Mouse (Mus musculus): ENCODE measurements around the gene Tmem131. TPM values are rescaled to one million over a fixed set of nuclear protein-coding genes. Genes with fewer than 3 reads are reported as not detected.

Gene Tmem131
- polyA plus RNA-seq, 1 experiment from 2014 or later = 21.7 TPM

DNA sequence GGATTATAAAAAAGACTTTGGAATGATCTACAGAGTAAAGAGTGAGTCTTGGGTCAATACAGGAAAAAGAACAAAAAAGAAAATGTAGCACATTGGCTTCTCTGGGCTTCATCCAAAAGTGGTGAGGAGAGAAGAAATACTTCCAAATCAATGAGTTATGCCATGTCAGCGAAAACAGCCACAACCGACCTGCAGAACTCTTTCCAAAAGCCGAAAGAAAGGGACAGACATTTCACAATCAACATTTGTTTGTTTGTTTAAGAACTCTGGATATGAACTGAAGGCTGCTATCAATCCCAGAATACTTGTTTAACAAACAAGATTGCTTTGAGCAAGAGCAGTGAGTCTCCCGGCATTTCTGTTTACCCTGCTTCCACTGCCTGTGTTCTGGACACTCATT is 33.3 kb upstream of the Tmem131 start:
- no peak overlapping the region for H3K9ac ChIP-seq
- no peaks in the 10 kb centered on the region for H3K9me3 ChIP-seq (ENCODE audit: control insufficient read depth, low read length)
- no peaks in the 10 kb centered on the region for H3K36me3 ChIP-seq (replicated peaks; ENCODE audit: control insufficient read depth, insufficient read depth)
- DNase-seq (ENCODE audit: low spot score) (no peak), ATAC-seq (ENCODE audit: low FRiP score) (no peak)
- no peak overlapping the region for H3K27ac ChIP-seq
- no peaks in the 10 kb centered on the region for H3K4me1 ChIP-seq (replicated peaks; ENCODE audit: control insufficient read depth, insufficient read depth, low read length)
- no peaks in the 10 kb centered on the region for H3K27me3 ChIP-seq (ENCODE audit: control insufficient read depth, insufficient read depth, low read length)
- no peak overlapping the region for H3K4me3 ChIP-seq (replicated peaks; ENCODE audit: low read length)
- H3K4me2 ChIP-seq (replicated peaks) = no peak overlapping the region
- 92% methylated on average over 4 of the region's 4 CpGs for WGBS

- ATAC-seq (ENCODE audit: low FRiP score) (no peak), DNase-seq (ENCODE audit: low spot score) (no peak)
- H3K9ac ChIP-seq = no peak overlapping the region
- H3K27ac ChIP-seq = no peak overlapping the region
- no peak overlapping the region for H3K4me3 ChIP-seq (replicated peaks; ENCODE audit: low read length)
- H3K4me1 ChIP-seq (replicated peaks; ENCODE audit: control insufficient read depth, insufficient read depth, low read length) = no peaks in the 10 kb centered on the region
- no peaks in the 10 kb centered on the region for H3K9me3 ChIP-seq (ENCODE audit: control insufficient read depth, low read length)
- WGBS = 94% methylated on average over 3 of the region's 3 CpGs
- H3K36me3 ChIP-seq (replicated peaks; ENCODE audit: control insufficient read depth, insufficient read depth) = no peaks in the 10 kb centered on the region
- H3K4me2 ChIP-seq (replicated peaks) = no peak overlapping the region
- no peaks in the 10 kb centered on the region for H3K27me3 ChIP-seq (ENCODE audit: control insufficient read depth, insufficient read depth, low read length)
These were observed 27.6 kb upstream of the Tmem131 start for GRCm38 (mm10) chr1:36970918-36971617.

GRCm38 (mm10) chr1:36965831-36966230 is 22.4 kb upstream of the Tmem131 start:
- WGBS = 90% methylated on average over 5 of the region's 5 CpGs
- ATAC-seq (ENCODE audit: low FRiP score) = no peak
- no peaks in the 10 kb centered on the region for H3K9me3 ChIP-seq (ENCODE audit: control insufficient read depth, low read length)

GRCm38 (mm10) chr1:36962379-36963176 is 19.1 kb upstream of the Tmem131 start:
- H3K9me3 ChIP-seq (ENCODE audit: control insufficient read depth, low read length) = no peaks in the 10 kb centered on the region
- no peaks in the 10 kb centered on the region for H3K36me3 ChIP-seq (replicated peaks; ENCODE audit: control insufficient read depth, insufficient read depth)
- no peak for DNase-seq (ENCODE audit: low spot score)
- no peak overlapping the region for H3K9ac ChIP-seq
- no peaks in the 10 kb centered on the region for H3K4me1 ChIP-seq (replicated peaks; ENCODE audit: control insufficient read depth, insufficient read depth, low read length)
- no peak overlapping the region for H3K4me2 ChIP-seq (replicated peaks)
- no peak overlapping the region for H3K27ac ChIP-seq
- ATAC-seq (ENCODE audit: low FRiP score) = no peak
- 65% methylated on average over 10 of the region's 10 CpGs for WGBS
- H3K4me3 ChIP-seq (replicated peaks; ENCODE audit: low read length) = no peak overlapping the region
- H3K27me3 ChIP-seq (ENCODE audit: control insufficient read depth, insufficient read depth, low read length) = no peaks in the 10 kb centered on the region

More at GRCm38 (mm10) chr1:36965831-36966230, 22.4 kb upstream of the Tmem131 start:
- no peak overlapping the region for H3K27ac ChIP-seq
- H3K4me3 ChIP-seq (replicated peaks; ENCODE audit: low read length) = no peak overlapping the region
- H3K4me1 ChIP-seq (replicated peaks; ENCODE audit: control insufficient read depth, insufficient read depth, low read length) = no peaks in the 10 kb centered on the region
- no peak overlapping the region for H3K4me2 ChIP-seq (replicated peaks)
- no peaks in the 10 kb centered on the region for H3K36me3 ChIP-seq (replicated peaks; ENCODE audit: control insufficient read depth, insufficient read depth)
- H3K27me3 ChIP-seq (ENCODE audit: control insufficient read depth, insufficient read depth, low read length) = no peaks in the 10 kb centered on the region
- no peak overlapping the region for H3K9ac ChIP-seq
- DNase-seq (ENCODE audit: low spot score) = no peak

DNA sequence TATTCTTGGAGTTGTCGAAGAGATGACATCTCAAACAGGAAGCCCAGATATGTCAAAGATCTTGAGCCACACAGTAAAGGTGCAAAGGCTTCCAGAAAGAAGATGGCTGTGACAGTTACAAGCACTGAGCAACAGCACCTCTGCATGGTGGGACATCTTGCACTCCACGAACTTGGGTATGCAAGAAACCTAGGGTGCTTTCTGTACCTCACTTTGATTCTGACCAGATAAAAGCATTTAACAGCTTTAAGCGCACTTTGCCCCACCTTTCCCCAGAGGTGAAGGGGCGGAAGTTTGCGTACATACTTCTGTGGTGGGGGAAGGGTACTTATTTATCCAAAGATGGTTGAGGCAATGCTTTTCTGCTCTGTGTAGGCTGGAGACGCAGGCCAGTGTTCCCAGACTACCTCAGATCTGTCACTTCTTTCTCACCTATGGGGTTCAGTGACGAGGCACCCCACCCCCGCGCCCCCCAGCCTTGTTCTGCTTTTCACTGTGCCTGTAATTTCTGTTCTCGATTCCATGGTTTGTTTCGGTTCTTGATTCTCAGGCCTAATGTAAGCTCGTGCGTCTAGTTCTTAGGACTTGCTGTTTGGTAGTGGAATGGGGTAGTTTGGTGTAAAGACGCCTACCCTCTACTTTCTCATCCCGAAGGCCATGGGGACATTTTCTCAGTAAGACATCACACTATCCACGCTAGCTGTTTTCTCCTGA is 17.2 kb upstream of the Tmem131 start:
- H3K9ac ChIP-seq = no peak overlapping the region
- H3K4me2 ChIP-seq (replicated peaks) = no peak overlapping the region
- 90% methylated on average over 16 of the region's 16 CpGs for WGBS
- ATAC-seq (ENCODE audit: low FRiP score) (no peak), DNase-seq (ENCODE audit: low spot score) (no peak)
- no peaks in the 10 kb centered on the region for H3K4me1 ChIP-seq (replicated peaks; ENCODE audit: control insufficient read depth, insufficient read depth, low read length)
- H3K4me3 ChIP-seq (replicated peaks; ENCODE audit: low read length) = no peak overlapping the region
- no peaks in the 10 kb centered on the region for H3K27me3 ChIP-seq (ENCODE audit: control insufficient read depth, insufficient read depth, low read length)
- no peaks in the 10 kb centered on the region for H3K9me3 ChIP-seq (ENCODE audit: control insufficient read depth, low read length)
- no peaks in the 10 kb centered on the region for H3K36me3 ChIP-seq (replicated peaks; ENCODE audit: control insufficient read depth, insufficient read depth)
- H3K27ac ChIP-seq = no peak overlapping the region

DNA sequence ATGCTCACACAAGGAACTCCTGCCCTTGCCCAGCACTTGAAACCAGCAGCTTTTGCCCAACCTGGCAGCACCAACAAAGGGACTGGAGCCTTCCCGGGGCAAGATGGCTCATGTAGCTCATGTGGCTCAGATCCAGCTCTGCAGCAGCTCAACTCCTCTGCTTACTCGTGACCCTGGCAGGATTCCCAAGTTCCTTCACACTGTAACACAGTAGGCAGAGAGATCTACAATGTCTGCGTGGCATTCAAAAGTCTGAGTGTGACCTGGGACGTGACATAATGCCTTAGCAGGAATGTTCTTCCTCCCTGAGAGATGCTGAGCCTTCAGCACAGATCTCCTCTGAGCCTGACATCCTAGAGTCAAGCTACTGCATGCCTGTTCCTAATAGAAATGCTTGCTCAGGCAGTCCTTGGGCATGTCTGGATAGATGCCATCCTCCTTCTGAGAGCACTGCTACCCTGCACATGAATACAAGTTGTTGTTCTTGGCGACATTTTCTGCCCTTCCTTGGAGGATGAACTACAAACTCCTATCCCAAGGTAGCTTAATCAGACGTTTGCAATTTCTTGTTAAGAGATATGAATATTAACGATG is 6.2 kb upstream of the Tmem131 start:
- WGBS = 68% methylated on average over 7 of the region's 7 CpGs
- no peak overlapping the region for H3K4me2 ChIP-seq (replicated peaks)
- no peak overlapping the region for H3K4me3 ChIP-seq (replicated peaks; ENCODE audit: low read length)
- H3K27ac ChIP-seq = no peak overlapping the region
- H3K36me3 ChIP-seq (replicated peaks; ENCODE audit: control insufficient read depth, insufficient read depth) = no peaks in the 10 kb centered on the region
- no peaks in the 10 kb centered on the region for H3K27me3 ChIP-seq (ENCODE audit: control insufficient read depth, insufficient read depth, low read length)
- no peaks in the 10 kb centered on the region for H3K4me1 ChIP-seq (replicated peaks; ENCODE audit: control insufficient read depth, insufficient read depth, low read length)
- DNase-seq (ENCODE audit: low spot score) (peak; percentile 45), ATAC-seq (ENCODE audit: low FRiP score) (peak; percentile 17; the same call in 1 of the 2 replicates)
- no peaks in the 10 kb centered on the region for H3K9me3 ChIP-seq (ENCODE audit: control insufficient read depth, low read length)
- no peak overlapping the region for H3K9ac ChIP-seq

DNA sequence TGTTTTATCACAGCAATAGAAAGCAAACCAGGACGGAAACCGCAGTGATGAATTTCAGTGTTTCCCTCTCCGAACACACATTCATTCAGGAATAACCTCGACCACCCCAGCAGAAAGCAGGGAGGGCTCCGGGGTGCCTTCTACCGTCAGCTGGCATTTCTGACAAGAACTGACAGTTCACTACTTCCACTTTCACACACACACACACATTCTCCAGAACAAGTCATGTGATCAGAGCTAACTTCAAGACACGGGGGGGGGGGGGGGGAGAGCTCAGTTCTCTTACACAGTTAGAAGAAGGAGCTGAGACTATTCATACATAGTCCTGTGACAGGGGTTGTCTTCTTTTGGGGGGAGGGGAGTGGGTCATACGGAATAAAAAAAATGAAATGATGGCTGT is 4.0 kb upstream of the Tmem131 start:
- Histone ChIP-seq H3K36me3 (replicated peaks; ENCODE audit: control insufficient read depth, insufficient read depth) (no peaks in the 10 kb centered on the region), H3K27ac (no peak overlapping the region), H3K4me2 (replicated peaks) (no peak overlapping the region), H3K27me3 (ENCODE audit: control insufficient read depth, insufficient read depth, low read length) (no peaks in the 10 kb centered on the region), H3K4me3 (replicated peaks; ENCODE audit: low read length) (no peak overlapping the region), H3K4me1 (replicated peaks; ENCODE audit: control insufficient read depth, insufficient read depth, low read length) (no peaks in the 10 kb centered on the region), H3K9me3 (ENCODE audit: control insufficient read depth, low read length) (no peaks in the 10 kb centered on the region), H3K9ac (no peak overlapping the region)
- no peak for ATAC-seq (ENCODE audit: low FRiP score)
- WGBS = 87% methylated on average over 7 of the region's 8 CpGs
- DNase-seq (ENCODE audit: low spot score) = no peak

DNA sequence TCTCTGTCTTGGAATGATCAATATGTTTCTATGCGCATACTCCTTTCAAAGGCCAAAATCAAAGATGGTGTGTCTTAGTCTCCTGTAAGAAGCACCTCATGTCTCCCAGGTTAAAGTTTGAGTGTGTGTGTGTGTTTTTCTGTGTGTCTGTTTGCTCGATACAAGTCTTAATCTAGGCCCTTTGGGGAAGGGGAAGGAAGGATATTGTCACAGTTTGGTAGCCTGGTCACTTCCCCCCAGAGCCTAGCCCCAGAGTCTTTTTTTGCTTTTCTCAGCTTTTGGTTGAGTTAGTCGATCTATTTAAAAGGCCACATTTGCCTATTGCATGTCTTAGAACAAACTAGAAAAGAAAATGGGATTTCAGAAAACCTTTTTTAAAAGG is 3.1 kb downstream of the Tmem131 start:
- Histone ChIP-seq H3K4me1 (replicated peaks; ENCODE audit: control insufficient read depth, insufficient read depth, low read length) (peaks cover 24% of the 10 kb centered on the region), H3K9ac (peak overlapping the region; percentile 98), H3K27ac (peak overlapping the region; percentile 97), H3K4me3 (replicated peaks; ENCODE audit: low read length) (peak overlapping the region; percentile 97), H3K9me3 (ENCODE audit: control insufficient read depth, low read length) (no peaks in the 10 kb centered on the region), H3K4me2 (replicated peaks) (peak overlapping the region; percentile 56), H3K36me3 (replicated peaks; ENCODE audit: control insufficient read depth, insufficient read depth) (no peaks in the 10 kb centered on the region), H3K27me3 (ENCODE audit: control insufficient read depth, insufficient read depth, low read length) (no peaks in the 10 kb centered on the region)
- no peak for ATAC-seq (ENCODE audit: low FRiP score)
- DNase-seq (ENCODE audit: low spot score) = no peak
- 50% methylated on average over 3 of the region's 3 CpGs for WGBS

Measured in hindbrain, embryonic 14.5 days (tissue).